Mouse (Mus musculus): ENCODE measurements around the gene Mitf. TPM values are rescaled to one million over a fixed set of nuclear protein-coding genes. Genes with fewer than 3 reads are reported as not detected.

Gene Mitf
- polyA plus RNA-seq, 1 experiment = not detected

GRCm38 (mm10) chr6:97914768-97915167 is 107.9 kb downstream of the Mitf start:
- TF ChIP-seq TAL1 (IDR thresholded peaks at IDR 0.05; ENCODE audit: low read length) (no peak), GATA1 (IDR thresholded peaks at IDR 0.05; ENCODE audit: low read length) (no peak)
- Histone ChIP-seq H3K4me1 (ENCODE audit: control insufficient read depth) (no peaks in the 10 kb centered on the region), H3K4me3 (replicated peaks) (no peak overlapping the region), H3K9me3 (ENCODE audit: control insufficient read depth, low read length) (no peaks in the 10 kb centered on the region), H3K27me3 (ENCODE audit: control insufficient read depth) (no peaks in the 10 kb centered on the region), H3K36me3 (ENCODE audit: control insufficient read depth) (no peaks in the 10 kb centered on the region)

GRCm38 (mm10) chr6:97916386-97916903 is 109.6 kb downstream of the Mitf start:
- no peaks in the 10 kb centered on the region for H3K4me1 ChIP-seq (ENCODE audit: control insufficient read depth)

GRCm38 (mm10) chr6:97918051-97918450 is 111.2 kb downstream of the Mitf start:
- H3K36me3 ChIP-seq (ENCODE audit: control insufficient read depth) = no peaks in the 10 kb centered on the region
- no peaks in the 10 kb centered on the region for H3K27me3 ChIP-seq (ENCODE audit: control insufficient read depth)
- H3K4me1 ChIP-seq (ENCODE audit: control insufficient read depth) = no peaks in the 10 kb centered on the region
- no peak overlapping the region for H3K4me3 ChIP-seq (replicated peaks)
- H3K9me3 ChIP-seq (ENCODE audit: control insufficient read depth, low read length) = no peaks in the 10 kb centered on the region
- TF ChIP-seq GATA1 (IDR thresholded peaks at IDR 0.05; ENCODE audit: low read length) (no peak), TAL1 (IDR thresholded peaks at IDR 0.05; ENCODE audit: low read length) (no peak)

More at GRCm38 (mm10) chr6:97916386-97916903, 109.6 kb downstream of the Mitf start:
- Histone ChIP-seq H3K4me3 (replicated peaks) (no peak overlapping the region), H3K27me3 (ENCODE audit: control insufficient read depth) (no peaks in the 10 kb centered on the region), H3K36me3 (ENCODE audit: control insufficient read depth) (no peaks in the 10 kb centered on the region), H3K9me3 (ENCODE audit: control insufficient read depth, low read length) (no peaks in the 10 kb centered on the region)
- TF ChIP-seq TAL1 (IDR thresholded peaks at IDR 0.05; ENCODE audit: low read length) (no peak), GATA1 (IDR thresholded peaks at IDR 0.05; ENCODE audit: low read length) (no peak)

GRCm38 (mm10) chr6:97918481-97918880 is 111.6 kb downstream of the Mitf start:
- Histone ChIP-seq H3K9me3 (ENCODE audit: control insufficient read depth, low read length) (no peaks in the 10 kb centered on the region), H3K4me3 (replicated peaks) (no peak overlapping the region)
- TF ChIP-seq GATA1 (IDR thresholded peaks at IDR 0.05; ENCODE audit: low read length) = no peak
- TF ChIP-seq TAL1 (IDR thresholded peaks at IDR 0.05; ENCODE audit: low read length) = no peak

GRCm38 (mm10) chr6:97919287-97919686 is 112.4 kb downstream of the Mitf start:
- Histone ChIP-seq H3K27me3 (ENCODE audit: control insufficient read depth) (no peaks in the 10 kb centered on the region), H3K36me3 (ENCODE audit: control insufficient read depth) (no peaks in the 10 kb centered on the region), H3K4me1 (ENCODE audit: control insufficient read depth) (no peaks in the 10 kb centered on the region), H3K9me3 (ENCODE audit: control insufficient read depth, low read length) (no peaks in the 10 kb centered on the region), H3K4me3 (replicated peaks) (no peak overlapping the region)
- TF ChIP-seq TAL1 (IDR thresholded peaks at IDR 0.05; ENCODE audit: low read length) (no peak), GATA1 (IDR thresholded peaks at IDR 0.05; ENCODE audit: low read length) (no peak)

More at GRCm38 (mm10) chr6:97918481-97918880, 111.6 kb downstream of the Mitf start:
- Histone ChIP-seq H3K36me3 (ENCODE audit: control insufficient read depth) (no peaks in the 10 kb centered on the region), H3K4me1 (ENCODE audit: control insufficient read depth) (no peaks in the 10 kb centered on the region), H3K27me3 (ENCODE audit: control insufficient read depth) (no peaks in the 10 kb centered on the region)

GRCm38 (mm10) chr6:97921591-97921990 is 114.7 kb downstream of the Mitf start:
- TF ChIP-seq GATA1 (IDR thresholded peaks at IDR 0.05; ENCODE audit: low read length) (no peak), TAL1 (IDR thresholded peaks at IDR 0.05; ENCODE audit: low read length) (no peak)
- H3K4me1 ChIP-seq (ENCODE audit: control insufficient read depth) = no peaks in the 10 kb centered on the region
- no peaks in the 10 kb centered on the region for H3K36me3 ChIP-seq (ENCODE audit: control insufficient read depth)
- H3K9me3 ChIP-seq (ENCODE audit: control insufficient read depth, low read length) = no peaks in the 10 kb centered on the region
- H3K4me3 ChIP-seq (replicated peaks) = no peak overlapping the region
- H3K27me3 ChIP-seq (ENCODE audit: control insufficient read depth) = no peaks in the 10 kb centered on the region

- TF ChIP-seq GATA1 (IDR thresholded peaks at IDR 0.05; ENCODE audit: low read length) (no peak), TAL1 (IDR thresholded peaks at IDR 0.05; ENCODE audit: low read length) (no peak)
- no peaks in the 10 kb centered on the region for H3K9me3 ChIP-seq (ENCODE audit: control insufficient read depth, low read length)
- no peaks in the 10 kb centered on the region for H3K27me3 ChIP-seq (ENCODE audit: control insufficient read depth)
- H3K4me1 ChIP-seq (ENCODE audit: control insufficient read depth) = no peaks in the 10 kb centered on the region
- no peaks in the 10 kb centered on the region for H3K36me3 ChIP-seq (ENCODE audit: control insufficient read depth)
- H3K4me3 ChIP-seq (replicated peaks) = no peak overlapping the region
Observed at GRCm38 (mm10) chr6:97924221-97924620, 117.4 kb downstream of the Mitf start.

GRCm38 (mm10) chr6:97929051-97929450 is 122.2 kb downstream of the Mitf start:
- TF ChIP-seq TAL1 (IDR thresholded peaks at IDR 0.05; ENCODE audit: low read length) (no peak), GATA1 (IDR thresholded peaks at IDR 0.05; ENCODE audit: low read length) (no peak)
- no peaks in the 10 kb centered on the region for H3K4me1 ChIP-seq (ENCODE audit: control insufficient read depth)
- no peak overlapping the region for H3K4me3 ChIP-seq (replicated peaks)

GRCm38 (mm10) chr6:97929466-97929865 is 122.6 kb downstream of the Mitf start:
- Histone ChIP-seq H3K4me1 (ENCODE audit: control insufficient read depth) (no peaks in the 10 kb centered on the region), H3K4me3 (replicated peaks) (no peak overlapping the region), H3K36me3 (ENCODE audit: control insufficient read depth) (no peaks in the 10 kb centered on the region), H3K27me3 (ENCODE audit: control insufficient read depth) (no peaks in the 10 kb centered on the region), H3K9me3 (ENCODE audit: control insufficient read depth, low read length) (no peaks in the 10 kb centered on the region)
- TF ChIP-seq GATA1 (IDR thresholded peaks at IDR 0.05; ENCODE audit: low read length) = no peak
- no peak for TF ChIP-seq TAL1 (IDR thresholded peaks at IDR 0.05; ENCODE audit: low read length)

More at GRCm38 (mm10) chr6:97929051-97929450, 122.2 kb downstream of the Mitf start:
- H3K36me3 ChIP-seq (ENCODE audit: control insufficient read depth) = no peaks in the 10 kb centered on the region
- H3K9me3 ChIP-seq (ENCODE audit: control insufficient read depth, low read length) = no peaks in the 10 kb centered on the region
- no peaks in the 10 kb centered on the region for H3K27me3 ChIP-seq (ENCODE audit: control insufficient read depth)

GRCm38 (mm10) chr6:97937139-97937538 is 130.3 kb downstream of the Mitf start:
- Histone ChIP-seq H3K4me3 (replicated peaks) (no peak overlapping the region), H3K4me1 (ENCODE audit: control insufficient read depth) (no peaks in the 10 kb centered on the region), H3K27me3 (ENCODE audit: control insufficient read depth) (no peaks in the 10 kb centered on the region), H3K9me3 (ENCODE audit: control insufficient read depth, low read length) (no peaks in the 10 kb centered on the region), H3K36me3 (ENCODE audit: control insufficient read depth) (no peaks in the 10 kb centered on the region)
- TF ChIP-seq GATA1 (IDR thresholded peaks at IDR 0.05; ENCODE audit: low read length) = no peak
- TF ChIP-seq TAL1 (IDR thresholded peaks at IDR 0.05; ENCODE audit: low read length) = no peak
